Mouse (Mus musculus): ENCODE measurements around the gene Pln.

- TF ChIP-seq EP300 (IDR thresholded peaks at IDR 0.05; ENCODE audit: low read depth), result no peak
- TF ChIP-seq CTCF (IDR thresholded peaks at IDR 0.05; ENCODE audit: low read depth), result no peak
Measured at GRCm38 (mm10) chr10:53359016-53359415, 21.5 kb downstream of the Pln start.

Data from liver, postnatal 0 days (tissue).